Mouse (Mus musculus) thymus, adult 2 months (tissue): ENCODE measurements around the gene Usp37. TPM values are rescaled to one million over a fixed set of nuclear protein-coding genes. Genes with fewer than 3 reads are reported as not detected.

Experiments used
- DNase-seq: peaks from one replicate; pipeline ENCODE4 v3.0.0; 2021
- H3K27ac ChIP-seq: fragments of 200-500 bp; 2 replicates; pipeline ENCODE4 v1.5.1; 2012; ENCODE audit warnings: low read length, control low read depth; ENCODE audit not compliant: control insufficient read depth, insufficient read depth
- H3K27me3 ChIP-seq: fragments of 200-500 bp; 2 replicates; pipeline ENCODE4 v1.6.1; 2012; ENCODE audit warnings: mild to moderate bottlenecking, low read length, moderate library complexity, mixed read lengths; ENCODE audit not compliant: control insufficient read depth, insufficient read depth
- H3K36me3 ChIP-seq: fragments of 200-500 bp; 2 replicates; pipeline ENCODE4 v1.6.1; 2012; ENCODE audit warnings: mild to moderate bottlenecking, low read length, moderate library complexity; ENCODE audit not compliant: control insufficient read depth, insufficient read depth
- H3K4me1 ChIP-seq: fragments of 200-500 bp; replicated peaks from 2 replicates; pipeline ENCODE4 v1.6.1; 2012; ENCODE audit warnings: low read length; ENCODE audit not compliant: control insufficient read depth, insufficient read depth
- H3K4me3 ChIP-seq: fragments of 200-500 bp; 2 replicates; pipeline ENCODE4 v1.5.1; 2012; ENCODE audit warnings: mild to moderate bottlenecking, low read length, control low read depth, moderate library complexity; ENCODE audit not compliant: control insufficient read depth, insufficient read depth
- CTCF ChIP-seq: fragments of 200-500 bp; IDR thresholded peaks from 2 replicates; pipeline ENCODE4 v1.5.1; 2012; ENCODE audit warnings: mild to moderate bottlenecking, control low read depth, low read length, moderate library complexity, borderline replicate concordance; ENCODE audit not compliant: control insufficient read depth, poor library complexity, insufficient read depth; ENCODE audit errors: extremely low read depth
- POLR2A ChIP-seq: fragments of 200-500 bp; IDR thresholded peaks from 2 replicates; pipeline ENCODE4 v1.6.1; 2012; ENCODE audit warnings: mild to moderate bottlenecking, low read length, control low read depth, moderate library complexity; ENCODE audit not compliant: control insufficient read depth, poor library complexity, insufficient read depth; ENCODE audit errors: extremely low read depth
- WGBS: fragments of 180-500 bp; shearing (Covaris S2); methylation state at CpG from one replicate; pipeline ENCODE4 v1.1.7; 2018; 5-methylcytosine and 5-hydroxymethylcytosine counted together
- polyA plus RNA-seq: library from polyadenylated mRNA; depleted of rRNA; stranded (reverse); fragments of >200 nt; gene quantifications from 2 replicates; pipeline ENCODE4 v1.2.3, GENCODE M21; 2012

Gene Usp37
- polyA plus RNA-seq, 1 experiment, result 7.3 TPM

GRCm38 (mm10) chr1:74569739-74570719 lies 25.9 kb upstream of the Usp37 start:
- Histone ChIP-seq H3K27ac (no peak overlapping the region), H3K36me3 (peaks cover 71% of the 10 kb centered on the region), H3K4me3 (no peak overlapping the region), H3K4me1 (no peaks in the 10 kb centered on the region), H3K27me3 (no peaks in the 10 kb centered on the region)
- 96% methylated on average over 29 of the region's 29 CpGs for WGBS
- no peak for DNase-seq
- TF ChIP-seq POLR2A (no peak), CTCF (no peak)

GRCm38 (mm10) chr1:74565834-74566233 lies 21.8 kb upstream of the Usp37 start:
- H3K4me3 ChIP-seq, result no peak overlapping the region
- H3K36me3 ChIP-seq, result peaks cover 49% of the 10 kb centered on the region
- 82% methylated on average over 6 of the region's 6 CpGs for WGBS
- H3K4me1 ChIP-seq, result no peaks in the 10 kb centered on the region
- DNase-seq, result no peak
- H3K27me3 ChIP-seq, result no peaks in the 10 kb centered on the region
- TF ChIP-seq POLR2A (no peak), CTCF (no peak)
- H3K27ac ChIP-seq, result no peak overlapping the region

GRCm38 (mm10) chr1:74559061-74559460 lies 15.0 kb upstream of the Usp37 start:
- no peaks in the 10 kb centered on the region for H3K4me1 ChIP-seq
- H3K4me3 ChIP-seq, result no peak overlapping the region
- DNase-seq, result no peak
- no peak overlapping the region for H3K27ac ChIP-seq
- 86% methylated on average over 5 of the region's 5 CpGs for WGBS
- TF ChIP-seq POLR2A (no peak), CTCF (no peak)
- H3K27me3 ChIP-seq, result no peaks in the 10 kb centered on the region
- H3K36me3 ChIP-seq, result no peaks in the 10 kb centered on the region

DNA sequence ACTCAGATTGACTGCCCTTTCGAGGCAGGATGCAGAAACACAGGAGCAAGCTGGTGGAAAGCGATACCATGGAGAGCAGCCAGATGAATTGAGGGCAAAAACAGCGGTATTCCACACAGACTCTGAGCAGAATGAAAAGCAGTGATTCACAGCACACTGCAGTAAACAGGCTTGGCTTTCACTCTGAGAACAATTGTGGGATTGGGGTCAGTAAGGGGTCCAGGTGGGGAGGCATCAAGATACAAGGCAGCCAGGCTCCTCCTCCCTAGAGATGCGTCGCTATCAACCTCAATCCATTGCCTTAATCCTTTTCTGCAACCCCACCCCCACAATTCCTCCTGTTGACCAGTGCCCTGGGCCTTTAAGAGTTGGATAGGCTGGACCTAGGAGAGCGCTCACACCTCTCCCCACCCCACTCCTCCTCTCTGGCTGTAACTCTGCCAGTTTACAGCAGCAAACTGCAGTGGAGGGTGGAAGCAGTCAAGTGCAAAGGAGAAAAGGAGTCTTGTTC lies 1.6 kb downstream of the Usp37 start, which contains the start of gene Plcd4:
Gene Plcd4 (plus strand): TSS at position 438 of the 511 bp plus-strand sequence.
- no peak for DNase-seq
- Histone ChIP-seq H3K27me3 (no peaks in the 10 kb centered on the region), H3K36me3 (no peaks in the 10 kb centered on the region), H3K27ac (no peak within 1 kb of the TSS), H3K4me1 (no peaks in the 10 kb centered on the region), H3K4me3 (no peak within 1 kb of the TSS)
- TF ChIP-seq CTCF (no peak), POLR2A (no peak)
- WGBS, result 34% methylated on average over 6 of the region's 6 CpGs

GRCm38 (mm10) chr1:74538650-74539049 lies 5.4 kb downstream of the Usp37 start:
- H3K27ac ChIP-seq, result no peak overlapping the region
- no peak for TF ChIP-seq CTCF
- no peak for TF ChIP-seq POLR2A
- no peak for DNase-seq
- H3K4me1 ChIP-seq, result no peaks in the 10 kb centered on the region
- no peak overlapping the region for H3K4me3 ChIP-seq
- H3K27me3 ChIP-seq, result no peaks in the 10 kb centered on the region
- no peaks in the 10 kb centered on the region for H3K36me3 ChIP-seq

GRCm38 (mm10) chr1:74528589-74528988 lies 15.5 kb downstream of the Usp37 start:
- Histone ChIP-seq H3K27me3 (no peaks in the 10 kb centered on the region), H3K27ac (no peak overlapping the region), H3K4me1 (no peaks in the 10 kb centered on the region), H3K4me3 (no peak overlapping the region), H3K36me3 (peaks cover 65% of the 10 kb centered on the region)
- no peak for DNase-seq
- TF ChIP-seq CTCF (no peak), POLR2A (no peak)
- 93% methylated on average over 7 of the region's 7 CpGs for WGBS
